Mouse (Mus musculus) thymus, postnatal 4 days (tissue): ENCODE measurements around the gene Pde11a.
A peak's percentile ranks its signal among the peaks of the same experiment; 100 is the strongest.
"Not testable (repeated sequence)": the region's sequence is repeated elsewhere in the genome, so short reads cannot be mapped to it uniquely, and the experiment has no call there.

Source experiments
- DNase-seq: peaks from one replicate; pipeline ENCODE4 v3.0.0; 2021

The Pde11a gene

DNA sequence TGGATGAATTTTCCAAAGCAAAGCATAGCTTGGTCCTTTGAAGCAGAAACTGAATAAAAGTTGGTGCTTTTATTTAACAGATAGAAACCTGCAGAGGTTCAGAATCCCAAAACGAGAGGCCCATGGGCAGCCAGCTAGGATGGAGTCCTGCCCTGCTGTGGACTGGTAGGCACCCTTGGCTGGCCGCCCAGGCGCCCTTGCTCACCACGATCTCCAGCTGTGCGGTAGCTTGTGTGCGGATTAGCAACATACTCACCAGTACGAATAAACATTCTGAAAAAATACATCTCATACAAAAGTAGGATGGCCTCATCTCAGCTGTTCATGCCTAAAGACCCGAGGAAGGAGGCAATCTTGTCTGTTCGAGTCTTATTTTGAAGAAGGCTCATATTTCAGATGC, 350.8 kb downstream of the Pde11a start:
- no peak for DNase-seq

DNA sequence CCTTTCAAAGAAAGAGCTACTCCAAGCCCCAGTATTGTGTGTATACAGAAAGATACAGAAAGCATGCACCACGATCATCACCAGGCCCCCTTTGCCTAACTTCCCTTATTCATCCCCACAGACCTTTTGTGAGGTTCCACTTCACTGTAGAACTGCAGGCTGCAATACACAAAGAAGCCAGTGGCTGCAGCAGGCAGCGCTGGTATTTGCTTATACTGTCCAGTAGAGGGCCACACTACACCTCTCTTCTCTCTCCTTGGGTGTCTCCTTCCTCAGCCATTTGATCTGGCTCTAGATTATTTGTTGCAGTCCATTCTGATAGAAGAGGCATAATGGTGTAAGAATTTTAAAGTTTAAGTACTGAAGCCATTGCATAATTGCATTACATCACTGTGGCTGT, 353.4 kb downstream of the Pde11a start:
- peak; percentile 54 for DNase-seq

DNA sequence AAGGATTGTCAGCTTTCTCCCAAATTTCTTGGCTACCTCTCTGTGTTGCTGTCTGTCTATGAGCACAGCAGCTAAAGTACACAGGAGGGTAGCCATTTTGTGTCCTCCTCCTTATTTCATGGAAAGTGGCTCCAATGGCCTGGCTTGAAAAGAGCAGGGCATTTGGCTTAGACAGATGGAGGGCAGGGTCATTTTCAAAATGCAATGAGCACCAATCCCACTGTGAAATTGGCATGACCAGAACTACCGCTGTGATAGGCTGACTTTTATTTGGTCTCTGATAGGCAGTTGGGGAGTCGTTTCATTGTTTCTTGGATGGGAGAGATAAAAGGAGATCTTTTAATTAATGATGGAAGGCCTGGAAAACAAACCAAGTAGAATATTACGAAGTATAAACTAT, 354.7 kb downstream of the Pde11a start:
- DNase-seq, result no peak

DNA sequence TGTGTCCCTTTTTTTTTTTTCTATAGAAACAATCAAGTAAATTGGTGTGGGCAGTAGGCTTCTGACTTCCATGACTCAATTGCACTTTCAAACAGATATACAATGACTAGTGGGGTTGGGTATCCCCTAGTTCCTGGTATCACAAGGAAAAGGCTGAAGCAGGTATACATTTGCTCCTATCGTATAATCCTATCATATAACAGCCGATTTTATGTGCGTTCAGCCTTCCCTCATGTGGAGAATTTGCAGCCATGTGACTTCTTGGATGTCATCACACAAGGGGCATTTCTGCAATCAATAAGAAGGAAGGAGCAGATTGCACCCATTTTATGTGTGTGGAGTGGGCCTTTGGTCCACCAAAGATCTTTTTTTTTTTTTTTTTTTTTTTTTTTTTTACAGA, 355.5 kb downstream of the Pde11a start:
- no peak for DNase-seq

DNA sequence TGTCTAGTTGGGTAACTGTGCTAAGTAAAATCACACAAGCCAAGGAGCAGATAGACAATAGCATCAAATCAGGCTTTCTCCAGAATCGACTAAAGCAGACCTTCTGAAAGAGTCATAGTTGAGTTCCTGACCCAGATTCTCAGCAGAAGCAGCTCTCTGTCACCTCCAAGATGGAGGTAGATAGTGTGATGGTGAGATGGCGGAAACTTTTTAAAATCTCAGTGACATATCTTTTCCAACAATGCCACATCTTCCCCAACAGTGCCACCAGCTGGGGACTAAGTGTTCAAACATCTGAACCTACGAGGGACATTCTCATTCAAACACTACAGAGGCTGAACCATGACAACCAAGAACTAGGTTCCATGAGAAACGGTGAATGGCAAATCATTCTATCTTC, 355.9 kb downstream of the Pde11a start:
- no peak for DNase-seq

DNA sequence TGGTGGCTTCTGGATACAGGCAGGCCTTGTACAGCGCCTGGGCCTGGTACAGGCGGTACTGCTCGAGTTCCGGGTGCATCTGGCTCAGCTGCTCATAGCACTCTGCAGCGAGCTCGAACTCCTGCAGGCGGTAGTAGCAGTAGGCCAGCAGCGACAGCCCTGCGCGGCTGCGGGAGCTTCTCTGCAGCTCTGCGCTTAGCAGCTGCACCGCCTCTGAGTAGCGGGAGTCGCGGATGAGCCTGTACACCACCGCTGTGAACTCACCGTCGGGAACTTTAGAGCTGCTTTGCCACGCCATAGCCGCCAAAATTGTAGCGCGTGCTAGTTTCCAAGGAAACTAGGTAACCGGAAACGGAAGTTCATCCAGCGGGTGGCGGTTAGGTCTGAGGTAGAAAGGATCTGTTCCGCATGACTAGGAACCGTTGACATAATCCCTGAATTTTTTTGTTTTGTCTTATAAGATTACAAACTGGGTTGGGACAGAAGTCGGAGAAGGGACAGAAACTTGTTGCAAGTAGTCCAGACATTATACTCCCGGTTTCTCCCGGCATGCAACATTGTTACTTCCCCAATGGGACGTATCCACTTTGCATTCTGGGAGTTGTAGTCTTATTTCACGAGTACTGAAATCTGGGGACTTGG, 357.0 kb downstream of the Pde11a start, which contains the start of gene Ttc30a1:
Ttc30a1 (minus strand) TSS at position 528 of the 642 bp plus-strand sequence.
- DNase-seq, result peak; percentile 78

DNA sequence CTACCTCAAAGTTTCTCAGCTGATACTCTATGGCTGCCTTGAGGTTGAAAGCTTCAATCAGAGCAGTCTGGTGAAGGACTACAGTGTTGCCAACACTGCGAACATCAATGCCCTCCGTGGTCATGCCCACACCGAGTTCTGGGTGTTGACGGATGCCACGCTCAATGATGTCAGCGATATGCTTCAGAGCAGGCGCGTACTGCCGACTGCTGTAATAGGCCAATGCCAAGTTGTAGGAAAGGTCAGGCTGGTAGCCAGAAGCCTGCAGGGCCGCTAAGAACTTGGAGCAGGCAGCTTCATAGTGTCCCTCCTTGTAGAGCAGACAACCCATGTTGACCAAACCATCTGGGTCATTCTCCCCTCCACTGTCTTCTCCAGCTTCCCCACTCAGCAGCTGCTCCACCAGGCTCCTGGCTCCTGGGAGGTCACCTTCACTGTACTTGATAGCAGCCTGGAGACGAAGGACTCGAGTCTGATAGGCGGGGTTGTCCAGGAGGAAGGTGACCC, 357.6 kb downstream of the Pde11a start:
- not testable (repeated sequence) for DNase-seq

DNA sequence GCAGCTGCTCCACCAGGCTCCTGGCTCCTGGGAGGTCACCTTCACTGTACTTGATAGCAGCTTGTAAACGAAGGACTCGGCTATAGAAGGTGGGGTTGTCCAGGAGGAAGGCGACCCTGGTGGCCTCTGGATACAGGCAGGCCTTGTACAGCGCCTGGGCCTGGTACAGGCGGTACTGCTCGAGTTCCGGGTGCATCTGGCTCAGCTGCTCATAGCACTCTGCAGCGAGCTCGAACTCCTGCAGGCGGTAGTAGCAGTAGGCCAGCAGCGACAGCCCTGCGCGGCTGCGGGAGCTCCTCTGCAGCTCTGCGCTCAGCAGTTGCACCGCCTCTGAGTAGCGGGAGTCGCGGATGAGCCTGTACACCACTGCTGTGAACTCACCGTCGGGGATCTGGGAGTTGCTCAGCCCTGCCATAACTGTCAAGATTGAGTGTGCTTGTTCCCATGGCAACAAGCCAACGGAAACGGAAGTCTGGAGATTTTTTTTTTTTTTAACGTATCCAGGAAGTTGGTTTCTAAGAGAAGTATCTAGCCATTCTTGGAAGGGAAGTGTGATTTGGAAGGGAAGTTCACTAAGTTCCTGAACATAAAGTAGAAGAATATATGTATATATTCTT, 360.7 kb downstream of the Pde11a start, which contains the start of gene Ttc30a2:
Ttc30a2 (minus strand) TSS at position 419 of the 617 bp plus-strand sequence.
- peak; percentile 37 for DNase-seq

DNA sequence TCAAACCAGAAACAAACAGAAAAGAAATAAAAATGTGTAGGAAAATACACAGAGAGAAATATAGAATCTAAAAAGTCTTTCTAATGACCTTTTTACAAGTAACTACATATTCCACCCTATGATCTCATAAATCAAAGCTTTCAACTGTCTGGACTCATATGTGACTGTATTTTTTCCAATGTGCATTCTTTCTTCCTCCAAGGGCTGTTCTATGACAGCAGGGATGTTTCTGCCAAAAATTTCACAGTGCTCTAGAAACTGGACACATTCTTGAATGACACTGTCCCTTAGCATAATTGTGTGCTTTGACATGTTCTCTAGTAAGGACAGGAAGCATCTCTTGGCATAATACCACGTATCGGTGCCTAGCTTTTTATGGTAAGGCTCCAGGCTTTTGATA, 362.5 kb downstream of the Pde11a start:
- not testable (repeated sequence) for DNase-seq

DNA sequence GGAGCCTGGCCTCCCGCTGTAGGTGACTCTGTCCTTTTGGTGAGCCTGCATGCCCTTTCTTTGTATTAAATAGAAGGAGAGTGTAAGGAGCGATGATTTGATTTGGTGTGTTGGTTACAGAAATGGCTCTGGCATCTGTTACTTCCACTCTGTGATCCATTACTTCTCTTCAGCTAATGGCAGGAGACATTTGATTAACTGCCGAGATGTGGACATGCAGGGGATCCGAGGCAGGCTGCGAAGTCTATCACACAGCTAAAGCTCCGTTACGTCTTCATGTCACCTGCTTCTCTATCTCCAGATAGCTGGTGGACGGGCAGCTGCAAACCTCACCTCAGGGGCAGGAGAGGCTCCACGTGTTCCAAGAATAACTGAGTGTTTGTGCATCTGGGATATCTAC, 364.4 kb downstream of the Pde11a start:
- DNase-seq, result no peak

DNA sequence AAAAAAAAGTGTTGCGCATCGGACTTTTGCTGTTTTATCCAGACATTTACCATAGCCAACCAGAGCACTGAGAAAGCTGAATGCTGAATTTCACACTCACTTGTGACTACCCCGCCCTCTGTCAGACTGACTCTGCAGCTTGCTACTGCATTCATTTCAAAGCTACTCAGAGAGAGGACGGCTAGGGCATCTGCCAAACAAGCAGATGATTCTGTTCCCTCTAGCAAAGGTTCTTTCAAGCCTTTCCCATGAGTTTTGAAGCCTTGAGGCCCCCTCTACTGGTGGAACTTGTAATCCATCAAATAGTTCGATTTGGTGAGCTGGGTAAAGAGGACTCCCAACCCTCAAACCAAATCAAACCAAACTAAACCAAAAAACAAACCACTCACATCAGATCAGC, 373.6 kb downstream of the Pde11a start:
- DNase-seq, result peak; percentile 60

DNA sequence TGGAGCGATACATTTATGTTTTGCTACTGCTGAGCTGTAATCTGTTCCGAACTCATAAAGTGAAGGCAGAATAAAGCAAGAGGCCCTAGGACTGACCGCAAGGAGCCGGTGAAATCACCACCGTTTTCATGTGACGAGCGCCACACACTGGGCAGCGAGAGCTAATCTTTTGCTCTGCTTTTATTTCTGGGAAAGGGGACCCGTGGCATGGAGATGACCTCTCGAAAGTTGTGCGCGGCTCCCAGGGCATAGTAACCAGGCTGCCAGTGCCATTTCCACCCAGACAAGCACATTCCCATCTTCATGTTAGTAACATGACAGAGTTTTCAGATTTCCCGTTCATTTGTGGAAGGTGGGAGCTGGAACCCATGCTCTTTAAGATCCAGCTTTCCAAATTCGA, 374.1 kb downstream of the Pde11a start:
- DNase-seq, result peak; percentile 53

DNA sequence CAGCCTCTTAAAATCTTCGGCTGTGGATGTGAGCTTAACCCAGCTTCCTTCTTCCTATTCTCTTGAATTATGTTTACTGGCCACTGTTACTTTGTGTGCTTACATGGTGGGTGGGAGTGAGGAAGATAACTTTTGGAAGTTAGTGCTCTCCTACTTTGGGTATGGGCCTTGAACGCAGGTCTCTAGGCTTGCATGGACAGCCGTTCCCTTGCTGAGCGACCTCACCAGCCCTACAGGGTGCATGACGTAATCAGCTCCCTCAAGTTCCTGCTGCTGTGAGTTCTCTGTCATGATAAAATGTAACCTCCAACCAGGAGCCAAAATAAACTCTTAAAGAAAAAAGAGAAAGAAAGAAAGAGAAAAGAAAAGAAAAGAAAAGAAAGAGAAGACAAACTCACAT, 374.5 kb downstream of the Pde11a start:
- DNase-seq, result no peak

DNA sequence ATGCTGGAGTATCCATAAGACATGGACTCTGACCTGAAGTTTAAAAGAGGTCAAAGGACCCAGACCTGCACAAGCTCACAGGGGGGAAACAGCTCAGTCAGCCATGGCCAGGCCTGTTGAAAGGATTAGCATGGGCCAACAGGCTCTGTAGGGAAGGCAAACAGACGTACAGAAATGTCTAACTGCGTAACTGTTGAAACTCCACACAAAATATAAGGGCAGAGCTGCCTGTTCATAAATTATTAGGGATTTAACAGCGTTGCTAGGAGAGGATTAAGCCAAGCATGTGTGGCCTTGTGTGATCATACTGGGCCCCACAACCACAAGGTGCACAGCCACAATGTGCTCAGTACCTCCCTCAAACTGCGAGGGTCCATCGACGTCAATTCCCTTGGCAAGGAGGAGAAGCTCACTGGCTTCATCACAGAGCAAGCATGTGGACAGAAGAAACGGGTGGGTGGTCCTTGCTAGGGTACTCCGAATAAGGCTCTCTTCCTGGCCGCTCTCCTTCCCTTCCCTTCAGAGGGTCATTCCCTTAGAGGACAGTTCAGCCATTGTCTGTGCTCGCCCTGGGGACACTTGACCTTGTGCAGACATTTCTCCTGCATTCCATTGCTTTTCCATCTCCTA, 375.2 kb downstream of the Pde11a start:
- DNase-seq, result no peak

DNA sequence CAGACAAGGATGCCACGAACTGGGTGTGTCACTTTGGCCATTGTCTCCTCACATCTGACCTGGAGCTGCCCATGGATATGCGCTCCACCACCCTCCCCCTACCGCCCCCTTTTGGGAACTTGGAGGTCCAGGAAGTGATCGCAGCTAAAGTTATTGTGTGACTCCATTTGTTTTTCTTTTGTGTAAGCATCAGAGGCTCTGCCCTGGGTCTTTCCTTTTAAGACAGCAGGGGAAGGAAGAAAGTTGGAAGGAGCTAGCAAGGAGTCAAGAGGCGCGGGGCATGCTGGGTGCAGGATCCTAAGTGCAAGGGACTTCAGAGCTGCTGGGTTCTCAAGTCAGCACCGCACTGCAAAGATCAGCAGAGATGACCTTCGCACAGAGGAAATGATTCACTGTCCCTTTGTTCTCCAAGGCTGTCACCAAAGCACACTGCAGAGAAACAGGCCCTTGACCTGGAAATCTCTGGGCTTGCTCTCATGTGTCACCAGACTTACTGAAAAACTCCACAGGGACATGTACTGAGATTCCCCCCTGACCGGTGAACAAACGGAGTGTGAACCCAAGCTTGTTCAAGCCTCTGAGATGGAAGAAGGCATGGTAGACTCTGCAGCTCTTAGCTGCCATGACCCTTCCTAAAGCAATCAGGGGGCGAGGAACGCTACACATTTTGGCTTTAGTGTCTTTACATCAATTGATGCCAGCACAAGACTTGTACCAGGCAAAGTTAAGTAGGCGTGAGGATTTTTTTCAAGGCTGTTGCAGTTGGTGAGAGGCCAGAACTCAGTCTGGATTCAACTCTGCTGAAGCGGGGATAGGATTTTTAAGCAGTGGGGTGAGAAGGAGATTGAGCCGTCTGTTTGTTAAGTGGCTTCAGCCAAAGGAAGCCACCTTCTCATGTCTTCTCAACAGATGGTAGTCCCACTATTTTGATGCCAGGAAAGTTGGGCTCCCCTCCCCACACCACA, 377.9 kb downstream of the Pde11a start:
- DNase-seq, result no peak

DNA sequence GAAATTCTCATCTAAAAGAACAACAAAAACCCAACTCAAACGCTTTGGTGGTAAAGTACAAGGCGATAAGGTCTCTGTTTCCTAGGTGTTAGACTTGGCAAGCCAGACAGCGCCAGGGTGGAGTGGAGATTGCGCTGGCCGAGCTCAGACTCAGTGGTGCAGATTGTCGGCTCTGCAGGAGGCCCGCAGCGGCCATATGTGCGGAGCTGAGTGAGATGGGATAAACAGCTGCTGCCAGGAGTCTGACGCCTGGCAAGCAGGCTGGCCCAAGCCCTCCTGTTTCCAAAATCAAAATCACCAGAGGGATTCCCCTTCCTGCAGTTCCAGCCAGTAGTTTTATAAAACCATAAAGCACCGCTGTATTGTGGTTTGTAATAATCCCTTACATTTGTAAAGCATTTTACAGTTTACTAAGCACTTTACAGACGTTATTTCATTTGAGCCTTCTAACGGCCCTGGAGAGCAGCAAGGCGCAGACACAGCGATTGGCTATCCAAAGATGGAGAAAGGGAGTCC, 378.7 kb downstream of the Pde11a start:
- no peak for DNase-seq

DNA sequence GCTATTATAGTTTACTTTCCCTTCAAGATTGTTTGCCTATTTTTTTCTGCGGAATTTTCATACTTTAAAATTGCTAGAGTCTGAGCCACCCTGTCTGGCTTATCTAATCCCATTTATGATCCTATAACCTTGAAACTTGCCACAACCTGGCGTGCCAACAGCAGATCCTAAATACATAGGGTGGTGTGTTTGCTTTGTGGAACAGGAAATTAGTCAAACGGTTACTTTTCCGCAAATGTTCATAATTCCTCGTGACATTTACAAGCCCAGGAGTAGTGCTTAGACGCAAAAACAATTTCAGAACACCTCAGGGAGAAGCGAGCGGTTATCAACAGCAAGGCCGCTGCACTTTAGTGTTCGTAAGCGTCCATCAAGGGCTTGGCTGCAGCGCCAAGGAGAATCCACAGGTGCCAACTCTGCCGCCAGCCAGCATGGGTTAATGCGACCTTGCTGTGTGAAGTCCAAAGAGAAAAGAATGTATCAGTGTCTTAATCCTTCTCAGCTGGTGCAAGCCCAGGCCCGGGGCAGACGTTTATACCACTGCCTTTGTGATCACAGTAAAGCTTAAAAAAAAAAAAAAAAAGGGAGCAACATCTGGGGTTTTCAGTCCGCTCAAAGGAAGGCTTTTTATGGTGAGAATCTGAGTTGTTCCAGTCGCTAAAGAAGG, 379.3 kb downstream of the Pde11a start:
- no peak for DNase-seq

DNA sequence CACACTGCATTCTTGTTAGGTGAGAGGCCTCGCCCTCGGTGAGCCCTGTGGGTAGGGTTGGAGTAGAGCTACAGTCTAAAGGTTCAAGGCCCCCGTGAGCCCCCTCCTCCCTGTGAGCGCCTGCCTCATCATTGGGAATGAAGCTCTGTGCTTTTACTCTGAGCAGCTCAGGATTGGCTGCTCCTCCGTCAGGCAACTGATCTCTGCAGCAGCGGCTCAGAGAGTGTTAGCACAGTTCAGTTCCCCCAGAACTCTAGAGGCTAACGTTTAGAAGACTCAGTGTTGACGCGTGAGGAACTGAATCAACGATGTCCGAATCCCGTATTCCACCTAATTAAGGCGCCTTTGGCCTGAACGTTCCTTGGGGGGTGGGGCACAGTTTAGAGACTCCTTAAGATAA, 382.9 kb downstream of the Pde11a start:
- no peak for DNase-seq

DNA sequence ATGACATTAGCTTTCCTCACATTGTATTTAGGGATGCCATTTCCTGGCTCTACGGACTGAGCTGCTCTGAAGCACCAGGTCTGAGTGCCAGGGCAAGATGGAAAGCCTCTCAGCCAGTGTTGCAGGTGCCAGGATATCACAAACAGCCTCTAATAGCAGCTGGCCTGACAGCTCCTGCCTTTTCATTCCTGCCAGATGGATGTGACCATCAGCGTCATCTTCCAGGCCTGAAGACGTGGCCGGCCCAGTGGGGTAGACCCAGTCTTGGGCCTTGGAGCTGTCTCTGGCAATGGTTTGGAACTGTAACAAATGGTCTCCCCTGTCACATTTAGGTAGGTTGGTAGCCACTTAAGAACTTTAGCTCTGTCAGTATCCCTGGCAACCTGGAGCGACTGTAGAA, 385.3 kb downstream of the Pde11a start:
- no peak for DNase-seq

DNA sequence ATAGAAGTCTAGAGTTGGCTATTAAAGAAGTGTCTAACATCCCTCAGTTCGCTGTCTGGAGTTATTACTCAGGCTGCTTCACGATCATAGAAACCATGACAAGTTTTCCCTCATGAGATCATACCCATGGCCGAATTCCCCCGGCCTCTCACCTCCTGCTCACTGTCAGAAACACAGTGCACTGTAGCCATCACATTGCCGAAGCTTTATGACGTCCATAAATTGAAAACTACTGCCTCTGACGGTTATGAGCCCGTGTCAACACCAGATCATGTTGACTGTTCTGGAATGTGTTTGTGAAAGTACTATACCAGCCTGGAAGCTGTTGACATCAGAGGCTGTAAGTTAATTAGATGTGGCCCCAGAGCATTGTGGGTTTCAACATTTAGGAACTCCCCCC, 387.9 kb downstream of the Pde11a start:
- no peak for DNase-seq
